ENCODE assay signal across 32 mouse cellular contexts in genomic region chr11:44377879-44378278, GRCm38 (mm10). TPM values are rescaled to one million over a fixed set of nuclear protein-coding genes. Genes with fewer than 3 reads are reported as not detected.
DNase-seq lines count a peak whose midpoint lies in the region; ATAC-seq and TF ChIP-seq lines count a peak whose summit lies in the region.
"Had no signal": no experiment of that assay in that cellular context is flagged by ENCODE, and none has a peak within 500 bp of the region (broad histone marks: within the 10 kb centered on the region; RNA-seq: fewer than 3 reads in every experiment).

No protein-coding gene starts in this region.

- H3K27ac ChIP-seq in liver, adult 2 months (replicated peaks; ENCODE audit: insufficient read depth, low read depth, low read length), result no peak overlapping the region
- no peak overlapping the region for H3K27ac ChIP-seq in liver, embryonic 12.5 days
- no peak overlapping the region for H3K27ac ChIP-seq in hindbrain, embryonic 11.5 days (ENCODE audit: low read depth, low read length)
- H3K27ac ChIP-seq: embryonic facial prominence, embryonic 12.5 days; embryonic facial prominence, embryonic 15.5 days; hindbrain, embryonic 10.5 days; hindbrain, embryonic 15.5 days had no signal

- H3K36me3 ChIP-seq in liver, adult 2 months (ENCODE audit: control insufficient read depth, insufficient read depth, low read length), result no peaks in the 10 kb centered on the region
- H3K36me3 ChIP-seq in liver, embryonic 12.5 days, result no peaks in the 10 kb centered on the region
- no peaks in the 10 kb centered on the region for H3K36me3 ChIP-seq in hindbrain, embryonic 11.5 days (ENCODE audit: control insufficient read depth, insufficient read depth, low read length)
- H3K36me3 ChIP-seq: embryonic facial prominence, embryonic 12.5 days; embryonic facial prominence, embryonic 15.5 days; hindbrain, embryonic 10.5 days; hindbrain, embryonic 15.5 days had no signal

- H3K4me2 ChIP-seq in liver, embryonic 12.5 days, result no peak overlapping the region
- H3K4me2 ChIP-seq in hindbrain, embryonic 11.5 days (replicated peaks; ENCODE audit: low read depth, low read length), result no peak overlapping the region
- H3K4me2 ChIP-seq: embryonic facial prominence, embryonic 12.5 days; embryonic facial prominence, embryonic 15.5 days; heart, embryonic 11.5 days; hindbrain, embryonic 15.5 days had no signal

- H3K79me2 ChIP-seq in liver, adult 2 months (ENCODE audit: control insufficient read depth, insufficient read depth, low read length), result no peaks in the 10 kb centered on the region

- WGBS in liver, adult 2 months, result 74% methylated on average over 5 of the region's 5 CpGs
- WGBS in liver, embryonic 12.5 days (ENCODE audit: insufficient replicate concordance), result 40% methylated on average over 5 of the region's 5 CpGs
- WGBS in hindbrain, embryonic 11.5 days, result 92% methylated on average over 5 of the region's 5 CpGs

- DNase-seq in liver, adult 2 months (ENCODE audit: extremely low read depth, low read depth, low spot score), result peak; percentile 39
- DNase-seq in lung, postnatal 10 days, result no peak
- no peak for DNase-seq in hindbrain, embryonic 11.5 days (ENCODE audit: low spot score)
- DNase-seq in thymus, postnatal 4 days, result no peak
- DNase-seq in frontal cortex, postnatal 25 days (ENCODE audit: low spot score in 2 of 2), result no peak
- DNase-seq: adrenal gland, adult 8-10 months; adrenal gland, postnatal 25 days; B cell, adult 2 months; cerebellum, adult 18-20 months; cerebellum, adult 9-10 months; cerebellum, postnatal 14 days; forebrain, postnatal 0 days; gastrocnemius, postnatal 10 days; gastrocnemius, postnatal 36 days had no signal

- no peak overlapping the region for H3K4me3 ChIP-seq in liver, adult 2 months (ENCODE audit: insufficient read depth, low read depth, low read length)
- no peak overlapping the region for H3K4me3 ChIP-seq in liver, embryonic 12.5 days
- H3K4me3 ChIP-seq in hindbrain, embryonic 11.5 days (ENCODE audit: low read depth, low read length), result no peak overlapping the region
- H3K4me3 ChIP-seq: embryonic facial prominence, embryonic 12.5 days; embryonic facial prominence, embryonic 15.5 days; hindbrain, embryonic 10.5 days; hindbrain, embryonic 15.5 days had no signal

- H3K9me3 ChIP-seq in liver, embryonic 12.5 days (replicated peaks), result no peaks in the 10 kb centered on the region
- H3K9me3 ChIP-seq in hindbrain, embryonic 11.5 days (ENCODE audit: control insufficient read depth, low read length), result no peaks in the 10 kb centered on the region
- H3K9me3 ChIP-seq: embryonic facial prominence, embryonic 12.5 days; embryonic facial prominence, embryonic 15.5 days; hindbrain, embryonic 10.5 days; hindbrain, embryonic 15.5 days had no signal

- H3K9ac ChIP-seq in liver, adult 2 months (ENCODE audit: low read depth, low read length), result no peak overlapping the region
- H3K9ac ChIP-seq in liver, embryonic 12.5 days, result no peak overlapping the region
- no peak overlapping the region for H3K9ac ChIP-seq in hindbrain, embryonic 11.5 days (ENCODE audit: low read depth, low read length)
- H3K9ac ChIP-seq: embryonic facial prominence, embryonic 12.5 days; embryonic facial prominence, embryonic 15.5 days; forebrain, postnatal 0 days; hindbrain, embryonic 15.5 days had no signal

- TF ChIP-seq CTCF in liver, adult 2 months (IDR thresholded peaks at IDR 0.05; ENCODE audit: low read depth, low read length), result no peak

- TF ChIP-seq POLR2A in liver, adult 2 months (IDR thresholded peaks at IDR 0.05; ENCODE audit: extremely low read depth, insufficient read depth, low read length), result no peak

- H3K4me1 ChIP-seq in liver, adult 2 months (ENCODE audit: control insufficient read depth, insufficient read depth, low read length), result no peaks in the 10 kb centered on the region
- H3K4me1 ChIP-seq in liver, embryonic 12.5 days, result no peaks in the 10 kb centered on the region
- H3K4me1 ChIP-seq in hindbrain, embryonic 11.5 days (replicated peaks; ENCODE audit: control insufficient read depth, insufficient read depth, low read length), result no peaks in the 10 kb centered on the region
- H3K4me1 ChIP-seq: embryonic facial prominence, embryonic 15.5 days; hindbrain, embryonic 15.5 days had no signal

- ATAC-seq in liver, embryonic 12.5 days, result no peak
- ATAC-seq in common myeloid progenitor, adult 5-6 weeks (replicated peaks; ENCODE audit: low read depth, poor library complexity, severe bottlenecking), result peak; percentile 71
- peak; percentile 79 for ATAC-seq in megakaryocyte, adult 5-6 weeks (ENCODE audit: poor library complexity, severe bottlenecking)
- no peak for ATAC-seq in hindbrain, embryonic 11.5 days (ENCODE audit: low FRiP score)
- ATAC-seq: activated CD4-positive, CD25-positive, alpha-beta regulatory T cell, adult 4 months; forebrain, embryonic 14.5 days; forebrain, postnatal 0 days had no signal

- H3K27me3 ChIP-seq in liver, adult 2 months (ENCODE audit: control insufficient read depth, insufficient read depth, low read length), result no peaks in the 10 kb centered on the region
- no peaks in the 10 kb centered on the region for H3K27me3 ChIP-seq in liver, embryonic 12.5 days (replicated peaks)
- no peaks in the 10 kb centered on the region for H3K27me3 ChIP-seq in hindbrain, embryonic 11.5 days (ENCODE audit: control insufficient read depth, insufficient read depth, low read length)
- H3K27me3 ChIP-seq: CH12.LX; embryonic facial prominence, embryonic 12.5 days; embryonic facial prominence, embryonic 15.5 days; hindbrain, embryonic 15.5 days had no signal

RNA-seq across cellular contexts. Expression of gene Il12b, which starts 22.0 kb away (rescaled TPM):
- total RNA-seq in liver, adult 2 months (2014; rRNA removed), result not detected in 2 replicates
- polyA plus RNA-seq in liver, adult 2 months (2012; rRNA removed), result not detected in 2 replicates
- 0.08 TPM in 1 of 2 replicates, not detected in the other for polyA plus RNA-seq in liver, embryonic 12.5 days (2016; fragmentation: Nextera tagmentation; extraction: Ambion mirVana)
- total RNA-seq in common myeloid progenitor, adult 5-6 weeks (2017), result not detected in 2 replicates
- not detected in 2 replicates for total RNA-seq in megakaryocyte, adult 5-6 weeks (2015)
- not detected in 2 replicates for total RNA-seq in megakaryocyte, adult 5-6 weeks (2017)
- not detected in 2 replicates for polyA plus RNA-seq in hindbrain, embryonic 11.5 days (2014; fragmentation: Nextera tagmentation; extraction: Ambion mirVana)
- total RNA-seq: adrenal gland, adult 8-10 months; adrenal gland, postnatal 25 days; forebrain, postnatal 0 days; gastrocnemius, postnatal 10 days; gastrocnemius, postnatal 36 days; heart, adult 8-10 months; heart, postnatal 25 days had no signal
- polyA plus RNA-seq: activated CD4-positive, CD25-positive, alpha-beta regulatory T cell, adult 4 months; embryonic facial prominence, embryonic 12.5 days; embryonic facial prominence, embryonic 15.5 days; forebrain, embryonic 11.5 days; forebrain, embryonic 14.5 days; forebrain, postnatal 0 days; frontal cortex, adult 2 months; heart, embryonic 11.5 days; heart, embryonic 14.5 days; heart, postnatal 0 days; hindbrain, embryonic 10.5 days; hindbrain, embryonic 15.5 days; intestine, embryonic 14.5 days had no signal

Comparison
In these comparisons a context has a peak if more than half of its experiments do, and no peak if none do; other contexts are left out.
1. ATAC-seq: peak in common myeloid progenitor, adult 5-6 weeks (single experiment) and megakaryocyte, adult 5-6 weeks (single experiment); none in liver, embryonic 12.5 days (single experiment) and hindbrain, embryonic 11.5 days (single experiment).